Mouse (Mus musculus) T-helper 2 cell (primary cell): ENCODE measurements around the gene Rraga.

Source experiments
- in situ Hi-C: fragments of 300-600 bp; cut with MboI, MseI; formaldehyde crosslinking; loops from one replicate; pipeline ENCODE4 v1.15.1; 2025; ENCODE audit warnings: high pct_unique_total_duplicates

Rraga gene

DNA sequence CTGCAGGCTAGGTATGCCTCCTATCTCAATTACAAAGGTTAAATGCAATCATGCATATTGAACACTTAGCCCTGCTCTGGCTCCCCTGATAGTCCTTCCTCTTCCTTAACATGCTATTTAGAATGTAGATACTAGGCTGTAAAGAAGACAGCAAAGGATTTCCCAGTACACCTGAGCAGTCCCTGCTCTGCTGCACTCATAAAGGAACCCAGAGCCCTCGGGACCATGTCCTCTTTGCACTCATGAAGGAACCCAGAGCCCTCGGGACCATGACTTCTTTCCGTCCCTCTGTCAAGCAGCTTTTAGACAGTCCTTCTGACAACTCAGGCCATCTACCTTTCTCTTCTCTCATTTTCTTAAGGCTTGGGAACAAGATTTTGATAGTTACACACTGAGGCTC, 5.1 kb downstream of the Rraga start:
- in situ Hi-C loops: loop anchor here (25.0 kb wide), 1 partner anchor 282 kb away; the partner anchor contains the start of genes Acer2 and Rps6

DNA sequence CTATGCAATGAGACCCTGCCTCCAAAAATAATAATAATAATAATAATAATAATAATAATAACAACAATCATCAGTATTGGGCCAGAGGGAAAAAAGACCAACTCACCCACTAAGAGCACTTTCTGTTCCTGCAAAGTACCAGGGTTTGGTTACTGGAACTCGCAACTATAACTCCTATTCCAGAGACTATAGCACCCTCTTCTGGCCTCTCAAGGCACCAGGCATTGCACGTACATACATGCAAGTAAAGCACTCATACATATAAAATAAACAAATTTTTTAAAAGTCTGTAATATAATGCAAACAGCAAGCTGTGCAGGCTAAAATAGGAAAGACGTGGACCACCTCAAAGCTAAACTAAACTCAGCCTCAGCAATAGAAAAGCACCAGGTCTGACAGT, 12.8 kb downstream of the Rraga start:
- in situ Hi-C loops: loop anchor here (25.0 kb wide), 1 partner anchor 274 kb away; the partner anchor contains the start of genes Acer2 and Rps6

DNA sequence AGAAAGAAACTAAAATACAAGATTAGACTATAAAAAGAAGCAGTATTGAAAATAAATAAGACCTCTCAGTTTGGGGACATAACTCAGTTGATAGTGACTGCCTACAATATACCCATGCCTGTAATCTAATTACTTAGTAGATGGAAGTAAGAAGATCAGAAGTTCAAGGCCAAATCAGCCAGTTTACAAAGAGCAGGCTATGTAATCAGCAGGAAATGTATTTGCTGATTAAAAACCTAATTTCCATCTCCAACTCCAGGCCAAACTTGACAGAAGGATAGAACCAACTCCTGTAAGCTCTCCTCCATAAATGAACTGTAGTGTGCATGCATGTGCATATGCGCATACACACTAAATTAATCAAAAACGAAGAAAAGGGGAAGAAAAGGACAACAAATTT, 15.8 kb downstream of the Rraga start:
- in situ Hi-C loops: loop anchor here (25.0 kb wide), 1 partner anchor 271 kb away; the partner anchor contains the start of genes Acer2 and Rps6

DNA sequence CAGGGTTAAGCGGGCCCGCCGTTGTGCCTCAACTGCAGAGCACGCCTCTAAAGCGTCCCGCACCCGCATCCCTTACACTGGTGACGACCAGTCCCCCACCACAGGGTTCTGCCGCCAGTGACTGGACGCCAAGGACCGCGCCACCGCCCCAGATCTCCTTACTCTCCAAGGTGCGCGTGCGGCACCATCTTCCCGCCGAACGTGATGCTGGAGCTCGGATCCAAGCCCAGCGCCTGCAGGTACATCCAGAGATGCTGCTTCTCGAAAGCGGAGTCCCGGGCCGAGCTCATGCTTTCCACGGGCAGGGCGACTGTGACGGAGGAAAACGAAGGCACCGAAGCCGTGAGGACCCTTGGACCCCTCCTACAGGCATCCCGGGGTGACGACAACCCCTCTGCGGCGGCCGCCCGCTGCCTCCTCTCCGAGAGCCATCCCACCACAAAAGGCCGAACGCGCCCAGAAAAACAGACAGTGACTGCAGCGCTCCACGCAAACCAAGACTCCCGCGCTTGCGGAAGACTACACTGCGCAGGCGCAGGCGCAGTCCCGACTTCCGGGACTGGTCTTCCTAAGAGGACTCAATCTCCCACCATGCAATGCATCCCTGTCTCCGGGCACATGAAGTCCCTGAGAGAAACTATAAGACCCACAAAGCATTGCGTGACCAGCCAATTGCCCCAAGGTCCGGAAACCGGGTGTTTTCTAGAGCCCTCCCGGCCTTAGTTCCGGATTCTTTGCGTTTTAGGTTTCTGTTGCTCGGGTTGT, 36.2 kb downstream of the Rraga start, which contains the start of gene Haus6:
Gene Haus6 (minus strand): TSS at position 532 of the 765 bp plus-strand sequence.
- in situ Hi-C loops: loop anchor here (5.0 kb wide), 1 partner anchor 34 kb away; the partner anchor contains the start of gene Rraga

DNA sequence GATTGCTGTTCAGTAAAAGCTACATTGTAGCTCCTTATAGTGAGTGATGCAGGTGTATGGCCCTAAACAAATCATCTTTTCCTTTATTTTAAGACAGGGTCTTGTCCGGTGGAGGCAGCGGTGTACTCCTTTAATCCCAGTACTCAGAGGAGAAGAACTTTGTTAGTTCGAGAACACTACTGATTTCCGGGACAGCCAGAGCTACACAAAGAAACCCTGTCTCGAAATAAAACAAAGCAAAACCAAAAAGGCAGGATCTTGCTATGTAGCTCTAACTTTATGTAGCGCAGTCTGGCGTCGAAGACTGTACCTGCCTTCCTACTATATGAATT, 36.8 kb downstream of the Rraga start:
- in situ Hi-C loops: loop anchor here (5.0 kb wide), 1 partner anchor 35 kb away; the partner anchor contains the start of gene Rraga

DNA sequence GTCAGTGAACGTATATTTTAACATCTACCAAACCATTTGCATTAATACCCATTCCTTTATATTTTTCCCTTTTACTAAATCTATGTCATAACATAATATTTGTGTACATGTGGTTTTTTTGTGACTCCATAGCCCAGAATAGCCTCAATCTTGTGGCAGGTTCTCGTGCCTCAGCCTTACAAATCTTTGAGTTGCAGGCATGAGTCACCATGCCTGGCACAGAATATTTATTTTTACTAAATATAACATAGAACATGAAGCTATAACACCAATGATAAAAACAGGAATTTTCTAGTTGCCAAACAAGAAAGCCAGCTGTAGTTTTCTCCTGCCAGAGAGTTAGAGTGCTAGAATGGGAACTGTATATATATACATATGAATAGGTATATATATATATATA, 45.0 kb downstream of the Rraga start:
- in situ Hi-C loops: loop anchor here (10.0 kb wide), 1 partner anchor 74 kb away; no protein-coding TSS in a partner anchor

DNA sequence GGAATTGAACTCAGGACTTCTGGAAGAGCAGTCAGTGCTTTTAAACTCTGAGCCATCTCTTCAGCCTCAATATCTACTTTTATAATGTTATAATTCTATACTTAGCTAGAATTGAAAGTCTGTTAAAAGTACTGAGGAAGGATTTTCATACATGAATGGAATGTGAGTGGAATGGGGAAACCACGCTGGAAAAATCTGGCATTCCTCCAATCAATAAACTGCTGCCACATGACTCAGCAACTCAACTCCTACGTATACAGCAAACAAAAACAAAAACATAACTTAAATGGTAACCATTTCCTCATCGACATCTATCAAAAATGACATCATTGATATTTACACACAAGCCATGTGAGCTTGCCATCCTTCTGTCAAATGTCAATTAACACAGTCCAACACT, 46.6 kb downstream of the Rraga start:
- in situ Hi-C loops: loop anchor here (10.0 kb wide), 1 partner anchor 73 kb away; no protein-coding TSS in a partner anchor

DNA sequence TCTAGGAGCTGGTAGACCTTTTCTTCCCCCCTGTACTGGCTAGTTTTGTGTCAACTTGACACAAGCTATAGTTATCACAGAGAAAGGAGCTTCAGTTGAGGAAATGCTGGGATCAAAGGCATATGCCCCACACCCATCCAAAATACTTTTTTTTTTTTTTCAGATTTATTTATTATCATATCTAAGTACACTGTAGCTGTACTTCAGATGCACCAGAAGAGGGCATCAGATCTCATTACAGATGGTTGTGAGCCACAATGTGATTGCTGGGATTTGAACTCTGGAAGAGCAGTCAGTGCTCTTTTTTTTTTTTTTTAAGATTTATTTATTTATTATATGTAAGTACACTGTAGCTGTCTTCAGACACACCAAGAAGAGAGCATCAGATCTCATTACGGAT, 47.1 kb downstream of the Rraga start:
- in situ Hi-C loops: loop anchor here (10.0 kb wide), 1 partner anchor 72 kb away; no protein-coding TSS in a partner anchor

DNA sequence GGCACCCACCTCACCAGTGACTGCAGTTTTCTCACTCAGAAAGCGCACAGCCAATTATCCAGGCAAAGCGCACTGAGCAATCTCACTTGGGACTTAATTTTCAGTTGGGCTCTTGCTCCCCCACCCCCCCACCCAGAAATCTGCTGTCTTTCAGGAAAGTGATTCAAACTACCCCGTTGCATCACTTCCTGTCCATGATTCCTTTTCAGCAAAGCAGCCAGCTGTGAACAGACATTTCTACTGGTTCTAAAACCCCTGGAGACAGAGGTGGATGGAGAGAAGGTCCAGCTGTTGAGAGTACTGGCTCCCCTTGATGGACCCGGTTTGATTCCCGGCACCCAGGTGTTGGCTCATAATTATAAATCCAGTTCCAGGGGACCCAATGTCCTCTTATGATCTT, 50.0 kb downstream of the Rraga start:
- in situ Hi-C loops: loop anchor here (10.0 kb wide), 1 partner anchor 69 kb away; no protein-coding TSS in a partner anchor

DNA sequence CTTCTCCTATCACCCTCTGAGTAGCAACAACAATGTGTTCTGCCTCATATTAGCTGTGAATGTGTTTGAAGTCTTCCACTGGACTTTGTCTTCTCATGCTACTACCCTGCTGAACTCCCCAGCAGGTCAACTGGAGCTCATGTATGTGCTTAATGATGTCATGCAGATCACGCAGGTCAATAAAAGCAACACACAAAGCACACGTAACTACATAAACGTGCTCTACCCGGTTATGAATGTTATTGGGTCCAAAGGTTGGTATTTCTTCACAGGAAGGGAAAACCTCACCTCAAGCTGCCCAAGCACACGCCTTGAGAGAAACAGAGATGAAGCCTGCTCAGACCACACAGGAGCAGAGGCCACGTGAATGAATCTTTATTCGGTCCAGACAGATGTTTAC, 51.0 kb downstream of the Rraga start:
- in situ Hi-C loops: loop anchor here (10.0 kb wide), 1 partner anchor 68 kb away; no protein-coding TSS in a partner anchor
